Mouse (Mus musculus) thymus, adult 18-20 months (tissue): ENCODE measurements around the gene Fdxacb1.

ENCODE experiments used
- DNase-seq, 2 experiments: peaks; one replicate each; pipeline ENCODE4 v3.0.0; 2022; ENCODE audit warnings: mixed read lengths in 2 of 2

Gene Fdxacb1

GRCm38 (mm10) chr9:50768107-50769002, at the start of gene Fdxacb1:
Gene Fdxacb1, plus strand, starts transcription at chr9:50768236.
- DNase-seq: peak; percentile 94 to 97

- DNase-seq: no peak
Measured at GRCm38 (mm10) chr9:50718878-50719277, 49.2 kb upstream of the Fdxacb1 start.

- no peak for DNase-seq
Measured at GRCm38 (mm10) chr9:50721061-50721460, 47.0 kb upstream of the Fdxacb1 start.

- DNase-seq: no peak
Measured at GRCm38 (mm10) chr9:50722451-50722911, 45.6 kb upstream of the Fdxacb1 start.

- no peak for DNase-seq
Measured at GRCm38 (mm10) chr9:50723406-50723805, 44.6 kb upstream of the Fdxacb1 start.

- DNase-seq: no peak
Measured at GRCm38 (mm10) chr9:50724147-50724546, 43.9 kb upstream of the Fdxacb1 start.

- no peak for DNase-seq
Measured at GRCm38 (mm10) chr9:50724661-50725330, 43.2 kb upstream of the Fdxacb1 start.

- no peak for DNase-seq
Measured at GRCm38 (mm10) chr9:50725921-50726590, 42.0 kb upstream of the Fdxacb1 start.

GRCm38 (mm10) chr9:50727171-50727924, 40.7 kb upstream of the Fdxacb1 start:
- DNase-seq: no peak

- no peak for DNase-seq
Measured at GRCm38 (mm10) chr9:50727925-50728651, 39.9 kb upstream of the Fdxacb1 start.

GRCm38 (mm10) chr9:50729600-50729999, 38.4 kb upstream of the Fdxacb1 start:
- no peak for DNase-seq

GRCm38 (mm10) chr9:50732560-50732959, 35.5 kb upstream of the Fdxacb1 start:
- DNase-seq: no peak

- DNase-seq: no peak
Measured at GRCm38 (mm10) chr9:50734989-50735388, 33.0 kb upstream of the Fdxacb1 start.

- DNase-seq: peak; percentile 67 to 80
Measured at GRCm38 (mm10) chr9:50738914-50739870, 28.8 kb upstream of the Fdxacb1 start, which contains the start of gene Dixdc1. Gene Dixdc1, minus strand, starts transcription at chr9:50739517.

- no peak for DNase-seq
Measured at GRCm38 (mm10) chr9:50740867-50741784, 26.9 kb upstream of the Fdxacb1 start.

- DNase-seq: no peak
Measured at GRCm38 (mm10) chr9:50742261-50742660, 25.8 kb upstream of the Fdxacb1 start.

- no peak for DNase-seq
Measured at GRCm38 (mm10) chr9:50742744-50743143, 25.3 kb upstream of the Fdxacb1 start.

- no peak for DNase-seq
Measured at GRCm38 (mm10) chr9:50745806-50746205, 22.2 kb upstream of the Fdxacb1 start.

- no peak for DNase-seq
Measured at GRCm38 (mm10) chr9:50746214-50746677, 21.8 kb upstream of the Fdxacb1 start, which contains the start of gene 2310030G06Rik. Gene 2310030G06Rik, minus strand, starts transcription at chr9:50746536.
